In the genomic region with DNA sequence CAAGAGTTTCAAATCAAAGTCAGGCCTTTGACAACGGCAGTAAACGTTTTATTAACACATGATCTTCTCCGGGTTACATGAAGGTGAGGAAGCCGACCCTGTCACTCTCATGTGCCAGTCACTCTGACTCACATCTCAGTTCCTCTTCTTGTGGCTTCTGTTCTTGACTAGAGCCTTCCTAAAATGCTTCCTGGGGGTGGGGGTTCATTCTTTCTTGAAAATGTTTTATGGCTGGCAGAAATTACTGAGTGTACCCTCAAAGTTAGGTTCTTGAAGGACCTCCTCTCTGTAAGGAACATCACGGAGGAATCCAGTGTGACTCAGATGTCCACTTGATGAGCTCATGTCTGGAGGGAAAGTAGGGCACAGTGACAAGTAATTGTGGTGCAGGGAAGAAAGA, we compare ENCODE assay signal across 14 mouse cellular contexts. TPM values are rescaled to one million over a fixed set of nuclear protein-coding genes. Genes with fewer than 3 reads are reported as not detected.
DNase-seq lines count a peak whose midpoint lies in the region; ATAC-seq lines count a peak whose summit lies in the region.
"Had no signal": no experiment of that assay in that cellular context is flagged by ENCODE, and none has a peak within 500 bp of the region (broad histone marks: within the 10 kb centered on the region; RNA-seq: fewer than 3 reads in every experiment).

No protein-coding gene starts in this region.

- no peak overlapping the region for H3K4me3 ChIP-seq in forebrain, embryonic 13.5 days

- intact Hi-C loops in heart, postnatal 36 days (cut with DNase I) = no loop called here

- peak; percentile 94 for DNase-seq in heart, adult 11 months
- DNase-seq in heart, postnatal 36 days = no peak
- peak; percentile 63 to 71 for DNase-seq in B cell, adult 2 months
- peak; percentile 46 for DNase-seq in brain, adult 2 months (ENCODE audit: low read depth, low spot score)
- peak; percentile 35 to 54 for DNase-seq in monocyte, adult 2 months (ENCODE audit: low read depth in 1 of 2, low spot score in 2 of 2)
- no peak for DNase-seq in layer of hippocampus, postnatal 14 days (ENCODE audit: low spot score in 2 of 2)
- DNase-seq: heart, postnatal 14 days; kidney, adult 11 months; lung, embryonic 14.5 days; midbrain, embryonic 14.5 days; right cerebral cortex, postnatal 14 days had no signal

- no peak overlapping the region for H3K27ac ChIP-seq in forebrain, embryonic 13.5 days

- no peaks in the 10 kb centered on the region for H3K36me3 ChIP-seq in forebrain, embryonic 13.5 days (ENCODE audit: poor library complexity, severe bottlenecking)

- no peak overlapping the region for H3K9ac ChIP-seq in forebrain, embryonic 13.5 days
- H3K9ac ChIP-seq: lung, embryonic 14.5 days had no signal

- no peaks in the 10 kb centered on the region for H3K9me3 ChIP-seq in forebrain, embryonic 13.5 days (replicated peaks)

- no peak for ATAC-seq in megakaryocyte-erythroid progenitor cell, adult 5-6 weeks (replicated peaks; ENCODE audit: low FRiP score, low TSS enrichment, poor library complexity, severe bottlenecking)
- no peak for ATAC-seq in forebrain, embryonic 13.5 days
- ATAC-seq: forebrain, embryonic 14.5 days had no signal

- no peak overlapping the region for H3K4me2 ChIP-seq in forebrain, embryonic 13.5 days
- H3K4me2 ChIP-seq: lung, embryonic 14.5 days had no signal

- 0 out of 2 replicates have a peak, but pooled peaks cover 6% of the 10 kb centered on the region for H3K4me1 ChIP-seq in forebrain, embryonic 13.5 days

- H3K27me3 ChIP-seq in forebrain, embryonic 13.5 days = no peaks in the 10 kb centered on the region

- WGBS in forebrain, embryonic 13.5 days = 95% methylated on average over 5 of the region's 5 CpGs

RNA-seq across cellular contexts. Expression of a gene that starts 50.2 kb away (rescaled TPM):
- 100 to 1,000 TPM; 248 to 254 TPM for total RNA-seq in heart, postnatal 36 days (2021)
- 27.2 and 33.1 TPM in 2 replicates for total RNA-seq in megakaryocyte-erythroid progenitor cell, adult 5-6 weeks (2014; fragmentation: Nextera tagmentation)
- 35.3 and 44.1 TPM in 2 replicates for total RNA-seq in megakaryocyte-erythroid progenitor cell, adult 5-6 weeks (2017)
- 18.7 and 19.4 TPM in 2 replicates for polyA plus RNA-seq in forebrain, embryonic 13.5 days (2015; fragmentation: Nextera tagmentation; extraction: Ambion mirVana)
- total RNA-seq in layer of hippocampus, postnatal 14 days (2021) = 100 to 1,000 TPM; 201 to 204 TPM

Comparison
In these comparisons a context has a peak if more than half of its experiments do, and no peak if none do; other contexts are left out.
1. DNase-seq: peak in heart, adult 11 months (single experiment), B cell, adult 2 months (2 of 2), brain, adult 2 months (single experiment) and monocyte, adult 2 months (2 of 2); none in heart, postnatal 36 days (0 of 2) and layer of hippocampus, postnatal 14 days (0 of 2).
2. RNA of a gene that starts 50.2 kb away (total RNA-seq): 248 to 254 TPM in heart, postnatal 36 days and 201 to 204 TPM in layer of hippocampus, postnatal 14 days; 27.2 to 44.1 TPM in megakaryocyte-erythroid progenitor cell, adult 5-6 weeks; every median in the first group is over 4 times any median in the second.